Mouse (Mus musculus) inflammation-experienced regulatory T-cells, adult 6 months (primary cell): ENCODE data around the gene Tenm2. TPM values are rescaled to one million over a fixed set of nuclear protein-coding genes. Genes with fewer than 3 reads are reported as not detected.

Experiments used
- ATAC-seq: one replicate; pipeline ENCODE4 v1.8.0; 2017
- polyA plus RNA-seq, 3 experiments: library from polyadenylated mRNA; unstranded; fragments of 100-300 nt; shearing (Covaris generic); gene quantifications; one replicate each; pipeline ENCODE4 v1.2.1; 2017

Gene Tenm2
- polyA plus RNA-seq, 3 experiments from 2014 or later: not detected

DNA sequence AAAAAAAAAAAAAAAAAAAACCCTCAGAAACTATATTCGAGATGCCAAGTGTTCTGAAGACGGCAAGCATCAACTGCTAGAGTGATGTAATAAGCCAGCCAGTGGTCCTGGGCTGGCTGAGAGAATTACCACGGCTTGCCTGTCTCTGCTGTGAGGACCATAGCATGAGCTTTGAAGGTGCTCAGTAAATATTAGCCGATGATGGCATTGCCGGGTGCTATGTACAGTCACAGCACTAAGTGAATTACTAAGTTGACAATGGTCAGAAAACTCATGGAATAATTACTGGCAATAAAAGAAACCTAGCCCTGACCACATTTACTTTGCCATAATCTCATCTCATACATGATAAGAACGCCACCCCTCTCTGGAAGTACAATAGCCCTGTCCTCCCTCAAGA, 549.5 kb downstream of the Tenm2 start:
- no peak for ATAC-seq

DNA sequence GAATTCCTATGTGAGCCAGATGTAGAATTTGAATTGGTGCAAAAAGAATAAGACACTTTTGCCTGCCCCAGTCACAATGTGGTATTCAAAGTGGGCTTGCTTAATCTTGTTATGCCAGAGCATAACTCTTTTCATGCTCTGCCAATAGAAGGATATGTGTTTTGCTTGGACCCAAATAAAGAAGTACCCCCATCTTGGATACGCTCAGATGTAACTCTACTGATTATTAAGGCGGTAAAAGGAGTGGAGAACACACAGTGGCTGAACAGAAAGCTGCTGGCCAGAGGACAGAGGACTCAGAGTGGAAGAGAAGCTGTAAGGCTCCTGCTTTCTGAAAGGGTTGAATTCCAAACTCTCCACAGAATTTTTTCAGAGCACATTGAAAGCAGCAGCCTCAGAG, 556.4 kb downstream of the Tenm2 start:
- ATAC-seq: no peak

DNA sequence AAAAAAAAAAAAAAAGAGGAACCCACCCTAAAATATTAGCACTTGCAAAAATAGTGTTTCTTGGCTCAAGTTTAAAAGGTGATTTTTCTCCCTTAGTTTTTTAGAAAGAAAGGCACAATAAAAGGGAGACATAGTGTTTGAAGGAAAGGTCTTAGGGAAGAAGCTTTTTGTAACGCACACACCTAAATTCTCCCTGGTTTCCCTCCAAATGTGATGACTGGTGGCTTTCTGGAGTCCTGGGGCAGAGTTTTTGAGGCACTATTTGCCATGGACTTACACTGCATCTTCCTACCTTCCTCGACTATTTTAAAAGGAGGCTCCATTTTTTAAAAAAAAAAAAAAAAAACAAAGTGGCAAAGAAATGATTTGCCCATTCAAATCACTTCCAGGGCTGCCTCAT, 557.2 kb downstream of the Tenm2 start:
- no peak for ATAC-seq

DNA sequence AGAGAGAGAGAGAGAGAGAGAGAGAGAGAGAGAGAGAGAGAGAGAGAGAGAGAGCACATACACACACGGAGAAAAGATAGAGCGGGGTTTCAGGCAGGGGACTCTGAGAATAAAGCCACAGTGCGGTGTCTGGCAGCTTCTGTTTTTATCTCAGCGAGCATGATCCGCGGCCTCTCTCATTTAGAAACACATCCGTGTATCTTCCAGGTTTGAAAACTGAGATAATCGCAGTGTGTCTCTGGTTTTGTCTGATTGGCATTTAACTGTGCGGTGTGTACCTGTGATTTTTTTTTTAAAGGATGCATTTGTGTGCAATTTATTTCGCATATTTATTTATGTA, 557.7 kb downstream of the Tenm2 start:
- ATAC-seq: no peak

DNA sequence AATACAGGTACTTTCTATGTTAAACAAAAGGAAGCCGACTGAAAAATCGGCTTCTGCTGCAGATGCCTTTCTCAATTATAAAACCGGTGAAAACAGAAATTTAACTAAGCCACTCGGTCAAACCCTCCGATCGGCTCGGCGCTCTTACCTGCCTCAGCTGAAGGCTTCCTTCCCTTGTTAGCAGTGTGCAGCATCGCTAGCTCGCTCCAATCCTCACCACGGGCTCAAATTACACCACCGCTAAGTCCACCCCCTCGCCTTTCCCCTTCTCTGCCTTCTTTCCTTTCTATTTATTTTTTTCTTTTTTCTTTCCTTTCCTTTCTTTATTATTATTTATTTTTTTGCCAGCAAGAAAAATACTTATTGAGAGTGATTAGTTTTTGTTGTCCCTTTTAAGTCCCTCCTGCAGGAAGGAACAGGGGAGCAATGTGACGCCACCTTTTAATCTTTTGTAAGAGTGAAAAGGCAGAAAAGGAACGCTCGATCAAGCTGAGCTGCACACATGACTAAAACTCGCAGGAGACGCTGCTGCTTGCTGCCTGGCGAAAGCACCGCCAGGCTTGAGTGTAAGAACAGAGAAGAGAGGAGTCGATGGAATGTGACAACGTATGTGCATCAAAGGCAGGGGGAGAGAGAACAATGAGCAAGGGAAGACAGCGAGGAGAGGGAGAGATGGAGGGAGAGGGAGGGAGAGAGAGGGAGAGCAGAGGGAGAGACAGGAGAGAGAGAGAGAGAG, 558.3 kb downstream of the Tenm2 start:
- ATAC-seq: no peak

DNA sequence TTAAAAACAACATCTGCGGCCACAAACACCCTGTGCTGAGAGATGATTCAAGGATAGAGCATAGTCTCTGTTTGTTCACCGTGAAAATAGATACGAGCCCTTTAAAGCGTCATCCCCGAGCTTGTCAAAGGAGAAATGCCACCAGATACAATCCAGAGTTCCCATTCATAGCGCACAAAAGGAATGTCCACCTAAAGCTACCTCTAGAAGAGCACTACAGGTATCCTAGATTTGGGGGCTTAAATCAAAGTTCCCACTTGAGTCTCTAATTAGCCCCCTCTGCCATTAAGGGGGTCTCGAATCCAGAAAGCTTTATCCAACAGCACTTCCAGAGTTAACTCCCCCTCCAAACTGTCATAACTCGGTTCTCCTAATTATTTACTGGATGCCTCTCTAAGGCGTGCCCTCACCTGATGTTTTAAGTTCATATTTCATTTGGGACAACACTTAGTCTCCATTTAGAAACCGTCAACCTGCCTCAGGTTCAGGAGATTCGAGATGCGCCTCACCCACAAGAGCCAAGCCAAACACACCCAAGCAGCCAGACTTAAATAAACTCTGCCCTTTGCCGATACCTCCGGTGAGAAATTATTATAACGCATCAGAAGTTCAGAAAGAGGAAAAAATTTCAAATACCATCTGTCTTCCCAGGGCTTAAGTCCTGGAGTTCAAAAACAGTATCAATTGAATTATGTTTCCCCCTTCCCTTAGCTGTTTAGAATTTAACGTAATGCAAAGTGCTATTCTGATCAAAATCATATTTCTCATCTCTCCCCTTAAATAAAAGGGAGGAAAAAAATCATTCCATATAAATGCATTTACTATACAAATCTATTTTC, 559.1 kb downstream of the Tenm2 start:
- no peak for ATAC-seq

DNA sequence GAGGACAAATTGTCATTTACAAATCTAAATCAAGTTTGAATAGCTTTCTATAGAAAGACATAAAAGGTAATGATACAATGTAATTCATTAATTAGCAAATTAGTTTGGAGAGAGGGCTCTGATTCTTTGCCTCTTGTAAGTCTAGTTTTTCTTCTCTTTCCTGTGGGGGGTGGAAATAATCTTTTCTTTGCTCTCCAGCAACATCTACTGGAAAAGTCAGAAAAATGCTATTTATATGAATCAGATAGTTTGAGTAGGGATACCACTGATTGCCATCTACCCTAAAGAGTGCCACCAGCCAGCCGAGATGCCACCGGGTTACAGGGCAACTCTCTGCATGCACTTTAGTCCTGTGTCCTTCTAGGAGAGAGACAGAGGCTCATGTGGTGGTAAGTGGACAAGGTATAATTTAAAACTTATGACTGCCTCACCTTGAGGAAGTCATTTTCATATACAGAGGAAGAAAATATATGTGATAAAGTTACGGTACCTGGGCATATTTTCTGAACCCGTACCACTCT, 560.8 kb downstream of the Tenm2 start:
- ATAC-seq: no peak

DNA sequence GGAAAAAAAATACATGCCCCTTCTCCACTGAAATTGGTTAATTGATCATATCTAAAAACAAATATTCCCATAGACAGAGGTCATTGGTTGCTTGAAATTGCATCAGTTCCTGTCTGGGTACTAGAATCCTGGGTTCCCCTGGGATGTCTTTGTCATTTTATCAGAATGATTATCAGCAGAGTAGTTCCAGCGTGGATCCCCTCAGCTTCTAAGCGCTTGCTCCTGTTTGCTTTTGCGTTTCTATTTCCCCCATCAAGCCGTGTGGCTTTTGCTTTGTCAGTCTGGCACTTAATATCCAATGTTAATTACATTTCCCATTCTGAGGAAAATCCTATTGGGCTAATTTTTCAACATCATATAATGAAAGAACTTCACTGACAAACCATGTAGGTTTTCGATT, 561.6 kb downstream of the Tenm2 start:
- ATAC-seq: no peak

DNA sequence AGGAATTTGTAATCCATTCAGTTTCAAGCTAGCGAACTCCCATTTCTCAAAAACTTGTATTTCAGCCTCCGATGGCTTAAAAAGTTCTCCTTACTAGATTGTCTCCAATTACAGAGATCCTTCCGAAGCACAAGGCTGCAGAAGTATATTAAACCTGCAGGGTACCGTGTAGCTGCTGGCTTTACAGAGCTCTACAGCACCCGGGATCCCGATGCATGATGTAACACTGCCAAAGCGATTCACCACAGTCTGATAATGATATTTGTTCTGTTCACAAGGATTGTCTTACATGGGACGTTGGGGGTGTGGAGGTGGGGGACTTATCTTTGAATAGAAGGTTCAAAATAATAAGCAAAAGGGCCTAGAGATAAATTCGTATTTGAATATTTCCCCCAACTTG, 564.6 kb downstream of the Tenm2 start:
- ATAC-seq: no peak

DNA sequence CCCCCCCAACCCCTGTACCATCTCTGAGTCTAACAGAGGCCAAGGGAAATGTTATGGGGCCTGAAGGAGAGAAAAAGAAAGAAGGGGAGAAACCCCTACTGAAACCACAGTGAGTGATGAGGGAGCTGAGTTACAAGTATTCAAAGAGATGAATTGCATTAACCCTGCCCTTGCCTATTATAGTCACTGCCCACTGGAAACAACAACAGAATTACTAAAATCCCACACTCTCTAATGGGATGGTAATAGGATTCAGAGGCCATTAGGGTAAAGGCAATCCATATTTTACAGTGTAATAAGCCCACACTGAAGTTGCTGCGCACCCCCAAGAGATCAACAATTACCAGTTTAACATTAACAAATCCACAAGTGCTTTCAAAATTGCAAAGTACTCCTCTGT, 571.7 kb downstream of the Tenm2 start:
- no peak for ATAC-seq

DNA sequence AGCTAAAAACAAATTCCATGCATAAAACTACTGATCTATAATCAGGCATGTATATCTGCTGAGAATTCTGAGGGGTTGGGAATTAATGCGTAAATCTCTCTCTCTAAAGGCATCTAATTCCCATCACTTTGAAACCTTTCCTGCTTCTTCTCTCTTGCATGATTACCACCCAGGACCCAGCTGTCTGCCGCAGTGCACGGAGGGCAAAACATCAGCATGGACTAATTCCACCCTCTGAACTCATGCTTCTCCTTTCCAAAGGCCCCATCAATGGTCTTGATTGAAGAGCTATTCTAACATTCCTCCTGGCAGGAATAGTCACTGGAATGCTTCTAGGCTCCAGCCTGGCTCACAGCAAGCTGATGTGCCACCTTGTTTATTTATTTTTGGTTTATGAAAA, 572.2 kb downstream of the Tenm2 start:
- no peak for ATAC-seq

DNA sequence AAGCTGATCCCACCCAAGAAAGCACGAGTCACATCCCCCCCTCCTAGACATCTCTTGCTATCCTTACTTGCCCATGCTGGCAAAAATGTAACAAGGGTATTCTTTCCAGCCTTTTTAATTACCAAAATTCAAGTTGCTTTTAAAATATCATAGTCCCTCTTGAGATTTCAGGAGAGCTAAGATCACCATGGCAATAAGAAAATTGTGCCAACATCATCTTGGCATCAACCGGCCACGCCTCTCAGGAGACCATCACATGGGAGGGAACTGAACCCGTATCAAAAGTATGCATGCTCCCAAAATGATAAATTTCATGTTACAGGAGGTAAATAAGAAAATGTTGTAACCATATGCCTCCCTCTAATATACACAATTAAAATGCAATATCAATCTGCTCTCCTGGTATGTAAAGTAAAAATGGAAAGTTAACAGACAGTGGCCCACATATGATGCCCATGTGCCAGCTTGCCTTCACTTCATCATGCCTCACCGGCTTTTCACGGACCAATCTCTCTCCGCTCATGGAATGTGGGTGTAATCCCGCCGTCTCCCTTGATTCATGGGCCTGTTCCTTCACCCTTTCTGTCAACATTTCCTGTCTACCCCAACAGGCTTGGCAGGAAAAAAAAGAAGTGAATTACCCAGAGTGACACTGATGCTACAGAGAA, 582.0 kb downstream of the Tenm2 start:
- no peak for ATAC-seq

DNA sequence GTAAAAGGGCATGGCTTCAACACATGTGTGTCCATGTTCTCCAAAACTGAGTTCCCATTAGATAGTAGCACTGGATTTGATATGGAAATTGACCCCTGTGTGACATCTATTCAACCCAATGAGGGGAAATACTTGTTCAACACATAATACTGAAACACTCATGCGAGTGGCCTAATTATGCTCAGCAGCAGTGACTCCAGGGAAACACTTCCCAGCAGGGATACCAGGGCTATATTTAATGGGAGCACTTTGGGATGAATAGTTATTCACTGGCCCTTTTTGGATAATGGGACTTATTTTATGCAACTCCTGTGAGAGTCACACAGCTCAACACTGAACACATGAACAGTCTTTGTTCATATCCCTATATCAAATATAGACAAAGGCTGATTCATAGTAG, 588.6 kb downstream of the Tenm2 start:
- ATAC-seq: no peak

DNA sequence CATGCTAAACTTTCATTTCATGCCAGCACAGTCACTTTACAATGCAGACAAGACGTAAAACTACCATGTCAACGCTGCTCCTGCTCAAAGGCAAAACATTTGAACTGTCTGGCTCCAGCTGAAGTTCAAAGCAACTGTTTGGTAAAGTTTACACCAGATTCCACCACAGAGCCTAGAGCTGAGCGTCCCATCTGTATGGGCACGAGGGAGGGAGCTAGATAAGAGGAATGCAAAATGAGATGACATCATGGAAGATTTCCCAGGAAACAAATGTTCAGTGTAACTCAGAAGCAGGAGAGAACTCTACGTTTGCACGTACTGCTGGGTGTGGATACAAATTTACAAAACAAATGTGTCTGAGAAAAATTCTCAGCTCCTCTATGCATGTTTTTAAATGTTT, 600.7 kb downstream of the Tenm2 start:
- no peak for ATAC-seq

DNA sequence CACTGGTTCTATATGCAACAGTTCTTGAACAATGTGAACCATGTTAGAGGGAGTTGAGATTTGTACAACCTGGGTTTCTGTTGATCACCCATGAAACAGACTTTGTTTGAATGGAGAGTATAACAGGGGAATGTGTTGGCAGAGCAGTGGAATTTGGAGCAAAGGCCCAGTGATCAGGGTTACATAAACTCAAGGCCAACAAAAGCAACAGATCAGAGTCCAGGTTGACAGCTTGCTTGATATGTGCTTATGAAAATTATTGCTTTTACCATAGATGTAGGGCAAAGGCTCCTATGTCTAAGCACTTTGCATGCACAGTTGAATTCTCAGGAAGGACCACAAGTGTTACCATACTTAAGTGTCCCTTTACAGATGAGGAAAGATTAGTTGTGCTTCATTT, 603.6 kb downstream of the Tenm2 start:
- ATAC-seq: no peak

DNA sequence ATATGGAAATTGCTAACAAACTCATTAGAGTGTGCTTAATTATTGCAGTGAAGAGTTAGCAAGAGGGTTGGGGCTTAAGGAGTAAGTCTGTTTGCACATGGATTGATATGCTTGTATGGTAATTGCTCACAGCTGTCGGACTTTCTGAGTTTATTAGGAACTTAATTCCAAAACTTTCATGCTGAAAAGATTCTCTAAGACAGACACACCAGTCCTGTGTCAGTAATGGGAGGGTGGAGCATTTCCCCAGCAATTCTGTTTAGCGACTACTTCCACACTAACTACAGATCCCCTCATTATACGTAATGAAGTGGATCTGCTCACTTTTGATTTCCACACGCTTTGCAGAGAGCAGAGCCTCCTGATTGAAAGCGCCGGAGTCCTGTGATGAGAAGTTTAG, 622.0 kb downstream of the Tenm2 start:
- no peak for ATAC-seq

DNA sequence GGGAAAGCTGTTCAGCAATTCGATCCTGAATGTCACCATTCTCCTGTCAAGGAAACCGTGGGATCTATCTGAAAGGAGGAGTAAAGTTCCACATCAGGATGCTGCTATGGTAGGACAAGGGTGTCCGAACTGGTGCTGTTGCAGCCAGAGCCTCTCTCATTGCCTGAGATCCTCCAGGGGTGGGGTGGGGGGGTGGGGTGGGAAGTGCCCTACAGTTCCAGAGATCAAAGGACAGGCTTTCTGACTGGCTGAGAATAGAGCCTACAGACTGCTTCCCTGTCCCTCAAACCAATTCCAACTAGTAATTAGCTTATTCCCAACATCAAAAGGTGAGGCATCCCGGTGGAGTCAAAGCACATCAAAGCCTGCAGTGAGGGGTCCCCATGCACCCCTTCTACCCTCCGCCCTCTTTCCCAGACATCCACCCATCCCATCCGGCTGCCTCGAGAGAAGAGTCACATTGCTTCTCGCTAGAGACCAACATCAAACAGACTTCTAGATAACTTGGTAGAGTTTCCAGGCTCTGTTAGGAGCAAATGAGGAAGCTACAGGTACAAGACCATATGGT, 630.9 kb downstream of the Tenm2 start:
- no peak for ATAC-seq

DNA sequence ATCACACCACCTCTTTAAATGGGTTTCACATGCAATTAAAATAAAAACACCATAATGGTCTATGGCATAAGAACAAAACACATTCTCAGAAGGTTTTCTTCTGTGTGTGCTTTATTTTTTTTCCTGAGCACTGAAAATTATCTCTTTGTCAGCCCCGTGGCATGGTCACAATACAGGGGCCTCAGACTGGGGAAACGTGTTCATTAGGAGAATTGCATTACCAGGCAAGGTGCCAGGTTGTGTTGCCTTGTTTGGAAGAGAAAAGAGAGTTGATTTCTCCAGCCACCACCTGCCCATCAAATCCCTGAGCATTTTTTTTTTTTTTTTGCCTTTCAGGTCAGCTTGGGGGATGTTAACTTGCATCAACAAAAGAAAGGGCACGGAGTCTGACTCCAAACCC, 631.5 kb downstream of the Tenm2 start:
- ATAC-seq: no peak

DNA sequence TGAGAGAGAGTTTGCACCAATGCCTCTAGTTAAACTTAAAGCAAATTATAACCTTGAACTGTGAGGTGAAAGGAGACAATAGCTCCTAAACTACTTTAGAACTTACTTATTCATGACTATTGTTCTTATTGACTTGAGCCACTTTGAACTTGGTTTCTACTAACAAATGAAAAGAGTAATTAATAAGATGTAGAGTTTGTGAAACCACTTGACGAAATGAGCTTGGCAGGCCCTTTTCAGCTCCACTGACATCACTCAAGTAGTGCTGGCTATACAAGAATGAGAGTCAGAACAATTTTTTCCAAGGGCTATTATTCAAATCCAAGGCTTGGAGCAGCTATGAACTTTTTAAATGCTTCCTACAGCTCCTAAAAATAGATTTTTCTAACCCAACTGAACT, 643.3 kb downstream of the Tenm2 start:
- ATAC-seq: no peak

DNA sequence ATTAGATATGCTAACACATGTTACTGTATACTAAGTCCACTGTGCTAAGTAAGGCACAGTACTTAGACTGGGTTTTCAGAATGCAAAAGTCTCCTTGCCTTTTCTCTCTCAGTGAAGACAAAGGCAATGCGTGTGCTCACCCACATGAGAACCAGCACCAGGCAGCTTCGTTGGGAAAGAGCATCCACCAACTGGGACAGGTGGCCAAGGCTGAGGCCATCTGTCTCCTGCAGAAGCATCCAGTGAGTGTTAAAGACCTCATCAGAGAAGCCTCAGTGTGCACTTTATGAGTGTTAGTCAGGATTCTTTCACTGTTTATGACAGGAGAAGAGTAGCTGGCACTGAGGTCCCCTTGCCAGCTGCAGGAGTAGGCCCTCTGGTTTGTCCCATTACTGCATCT, 669.6 kb downstream of the Tenm2 start:
- ATAC-seq: no peak

DNA sequence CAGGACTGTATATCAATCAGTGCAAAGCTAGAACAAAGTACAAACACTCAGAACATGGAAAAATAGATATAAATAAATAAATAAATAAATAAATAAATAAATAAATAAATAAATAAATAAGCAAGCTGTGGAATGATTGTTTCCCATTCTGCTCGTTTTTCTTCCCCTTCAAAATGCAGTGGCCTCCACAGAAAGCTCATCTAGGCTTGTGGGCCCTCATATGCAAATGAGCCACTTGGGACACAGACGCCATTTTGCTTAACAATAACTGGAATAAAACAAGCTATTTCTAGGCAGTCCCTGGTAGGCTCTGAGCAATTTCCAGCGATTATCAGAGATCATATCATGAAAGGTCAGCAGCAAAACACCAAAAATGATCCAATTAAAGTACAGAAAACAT, 672.9 kb downstream of the Tenm2 start:
- ATAC-seq: no peak

DNA sequence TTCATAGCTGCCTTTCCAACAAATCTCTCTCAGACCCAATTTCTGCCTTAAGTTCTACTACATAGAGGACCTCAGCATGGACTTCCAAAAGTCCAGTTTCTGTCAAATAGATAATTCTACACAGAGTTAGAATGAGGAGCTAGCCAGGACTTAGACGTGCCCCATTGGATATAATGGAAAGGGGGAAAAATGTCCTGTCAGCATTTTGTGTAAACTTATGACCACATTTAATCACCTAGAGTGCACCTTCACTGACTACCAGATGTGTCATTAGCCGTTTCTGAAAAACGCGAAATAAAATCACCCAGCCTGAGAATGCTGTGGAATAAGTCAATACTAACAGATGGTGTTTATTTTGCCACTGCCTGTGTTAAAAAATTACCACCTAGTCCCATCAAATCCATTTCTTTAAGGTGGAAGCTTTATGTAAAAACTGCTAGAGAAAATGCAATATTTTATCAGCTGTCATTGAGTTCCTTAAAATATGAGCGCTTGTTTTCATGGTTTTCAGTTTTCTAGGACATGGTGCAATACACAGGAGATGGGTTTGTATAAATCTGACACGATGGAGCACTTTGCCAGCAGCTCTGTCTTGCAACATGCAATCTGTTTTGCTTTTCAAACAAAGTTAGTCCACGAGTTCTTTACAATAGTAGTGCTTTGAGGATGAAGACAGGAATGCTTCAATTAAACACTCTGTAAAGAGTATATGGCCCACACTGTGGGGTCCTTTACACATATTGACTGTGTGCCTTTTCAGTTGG, 674.8 kb downstream of the Tenm2 start:
- no peak for ATAC-seq

DNA sequence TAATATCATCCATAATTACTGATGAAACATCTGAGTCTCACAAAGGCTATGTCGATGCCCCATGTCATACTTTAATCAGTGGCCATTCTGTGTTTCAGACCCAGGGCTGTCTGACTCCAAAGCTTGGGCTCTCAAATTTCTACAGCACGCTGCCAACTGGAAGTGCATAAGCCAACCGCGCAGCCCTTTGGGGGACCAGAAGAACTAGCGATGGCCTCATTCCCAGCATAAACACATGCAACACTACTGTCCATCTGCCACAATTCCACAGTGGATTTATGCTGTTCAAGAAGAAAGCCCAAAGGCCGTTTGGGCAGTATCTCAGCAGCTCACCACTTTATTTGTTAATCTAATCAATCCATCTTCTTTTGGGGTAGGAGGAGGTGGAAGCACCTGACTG, 678.4 kb downstream of the Tenm2 start:
- no peak for ATAC-seq
